Mouse (Mus musculus): Measurements from ENCODE around the gene Gm17662.

Gene Gm17662

DNA sequence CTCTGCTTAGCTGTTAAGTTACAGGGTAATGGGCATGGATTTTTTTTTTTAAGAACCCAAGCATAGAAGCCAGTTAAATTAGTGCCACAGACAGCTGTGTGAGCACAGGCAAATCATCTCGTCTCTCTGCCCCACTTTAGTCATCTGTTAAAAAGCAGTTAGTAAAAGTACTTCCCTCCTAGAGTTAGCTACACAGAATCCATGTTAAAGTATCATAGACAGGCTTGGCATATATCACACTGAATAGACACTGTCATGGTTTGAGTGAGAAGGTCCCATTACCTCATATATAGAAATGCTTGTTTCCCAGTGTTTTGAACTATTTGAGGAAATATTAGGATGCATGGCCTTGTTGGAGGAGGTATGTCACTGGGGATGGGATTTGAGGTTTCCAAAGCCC lies at the start of gene Gm17662:
Gm17662 (plus strand) TSS at position 301 of the 400 bp plus-strand sequence.
- no peak for DNase-seq (ENCODE audit: low read depth, low spot score)

DNA sequence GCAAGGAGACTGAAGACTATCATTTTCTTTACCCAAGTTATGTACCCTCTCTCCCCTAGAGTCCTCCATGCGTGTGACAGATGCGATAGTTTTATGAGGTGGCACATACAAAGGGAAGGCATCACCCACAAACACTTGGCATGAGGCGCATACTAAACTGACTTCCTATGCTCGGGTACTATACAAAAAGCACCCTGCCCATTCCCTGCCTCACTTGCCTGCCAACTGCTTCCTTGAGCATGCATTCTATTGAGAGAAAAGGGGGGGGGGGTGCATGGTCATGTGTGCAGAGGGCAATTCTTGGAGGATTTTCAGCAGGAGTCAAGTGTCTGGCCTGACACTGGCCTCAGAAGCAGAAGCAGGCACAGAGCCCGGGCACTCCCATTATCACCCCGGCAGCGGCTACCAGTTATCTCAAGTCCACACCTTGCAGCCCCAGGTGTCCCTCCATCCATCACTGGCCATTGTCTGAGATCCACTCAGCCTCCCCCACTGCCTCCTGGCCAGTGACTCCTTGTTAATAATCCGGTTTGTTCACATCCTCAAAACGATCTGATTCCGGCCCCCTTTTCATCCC lies 46.3 kb upstream of the Gm17662 start:
- DNase-seq (ENCODE audit: low read depth, low spot score): no peak

DNA sequence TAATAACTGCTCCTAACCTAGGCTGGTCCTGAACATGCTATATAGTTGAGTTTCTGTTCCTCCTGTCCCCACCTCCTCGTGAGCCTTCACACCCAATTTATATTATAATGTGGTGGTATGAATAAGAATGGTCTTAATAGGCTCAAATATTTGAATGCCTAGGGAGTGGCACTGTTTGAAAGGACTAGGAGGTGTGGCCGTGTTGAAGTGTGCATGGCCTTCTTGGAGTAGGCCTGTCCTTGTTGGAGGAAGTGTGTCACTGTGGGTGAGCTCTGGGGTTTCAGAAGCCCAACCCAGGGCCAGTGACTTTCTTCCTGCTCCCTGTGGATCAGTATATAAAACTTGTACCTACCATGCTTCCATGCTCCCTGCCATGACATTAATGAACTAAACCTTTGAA lies 43.5 kb upstream of the Gm17662 start:
- DNase-seq (ENCODE audit: low read depth, low spot score): peak; percentile 92

GRCm38 (mm10) chr4:104816519-104817232 lies 40.5 kb upstream of the Gm17662 start:
- DNase-seq (ENCODE audit: low read depth, low spot score): no peak

DNA sequence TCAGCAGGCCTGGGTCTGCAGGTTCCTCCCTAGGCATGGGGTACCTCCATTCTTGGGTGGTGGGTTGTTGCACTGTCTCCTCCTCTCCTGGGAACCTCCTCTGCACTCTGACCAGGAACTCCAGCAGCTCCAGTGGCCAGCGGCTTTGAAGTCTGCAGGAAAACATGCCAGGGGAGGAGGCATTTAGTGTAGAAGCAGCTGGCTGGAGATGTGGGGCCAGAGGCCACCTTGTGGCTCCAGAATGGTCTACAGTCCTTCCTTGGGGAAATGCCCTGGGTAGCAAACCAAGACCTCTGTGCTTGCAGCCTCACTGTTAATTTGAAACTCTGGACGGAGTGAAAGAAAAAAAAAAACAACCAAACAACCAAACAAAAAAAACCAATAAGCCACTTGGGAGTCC lies 39.6 kb upstream of the Gm17662 start:
- DNase-seq (ENCODE audit: low read depth, low spot score): no peak

- DNase-seq (ENCODE audit: low read depth, low spot score): no peak
Observed at GRCm38 (mm10) chr4:104818986-104819385, 38.1 kb upstream of the Gm17662 start.

DNA sequence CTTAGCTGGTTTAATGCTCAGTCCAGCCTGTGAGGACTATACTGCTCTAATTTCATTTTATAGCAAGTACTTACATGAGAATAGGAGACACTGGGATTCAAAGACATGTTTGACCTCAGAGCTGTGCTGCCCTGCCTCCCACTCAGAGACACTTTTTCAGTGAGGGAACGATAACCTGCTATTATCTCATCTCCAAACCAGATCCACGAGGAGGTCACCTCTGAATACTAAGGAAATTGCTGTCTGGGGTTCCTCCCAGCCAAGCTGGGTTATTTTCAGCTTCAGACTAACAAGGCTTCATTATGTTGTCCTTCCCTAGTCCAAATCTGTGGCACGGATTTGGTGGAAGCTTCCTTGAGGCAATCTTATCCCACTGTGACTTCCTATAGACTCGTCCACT lies 37.2 kb upstream of the Gm17662 start:
- no peak for DNase-seq (ENCODE audit: low read depth, low spot score)

DNA sequence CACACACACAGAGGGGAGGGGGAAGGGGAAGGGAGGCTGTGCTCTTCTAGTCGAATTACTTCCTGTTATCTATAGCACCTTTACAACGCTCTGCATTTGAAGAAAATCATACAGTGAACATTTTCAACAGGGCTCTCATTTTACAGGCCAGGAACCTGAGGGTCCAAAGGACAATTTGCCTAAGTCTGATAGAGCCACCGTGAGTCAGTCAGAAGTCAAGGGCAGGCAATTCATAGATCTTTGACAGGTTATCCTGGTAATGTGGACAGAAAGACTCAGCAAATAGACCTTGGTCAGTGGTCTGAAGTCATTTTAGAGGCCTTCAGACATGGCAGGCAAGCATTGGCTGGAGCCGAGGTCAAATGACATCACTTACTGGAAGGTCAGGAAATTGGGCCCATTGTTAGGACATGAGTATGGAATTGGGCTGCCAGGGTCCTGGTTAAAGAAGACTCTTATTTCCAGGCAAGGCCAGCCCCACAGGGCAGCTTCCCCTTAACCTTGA lies 33.5 kb upstream of the Gm17662 start:
- no peak for DNase-seq (ENCODE audit: low read depth, low spot score)

- DNase-seq (ENCODE audit: low read depth, low spot score): no peak
Observed at GRCm38 (mm10) chr4:104824381-104825077, 32.6 kb upstream of the Gm17662 start.

DNA sequence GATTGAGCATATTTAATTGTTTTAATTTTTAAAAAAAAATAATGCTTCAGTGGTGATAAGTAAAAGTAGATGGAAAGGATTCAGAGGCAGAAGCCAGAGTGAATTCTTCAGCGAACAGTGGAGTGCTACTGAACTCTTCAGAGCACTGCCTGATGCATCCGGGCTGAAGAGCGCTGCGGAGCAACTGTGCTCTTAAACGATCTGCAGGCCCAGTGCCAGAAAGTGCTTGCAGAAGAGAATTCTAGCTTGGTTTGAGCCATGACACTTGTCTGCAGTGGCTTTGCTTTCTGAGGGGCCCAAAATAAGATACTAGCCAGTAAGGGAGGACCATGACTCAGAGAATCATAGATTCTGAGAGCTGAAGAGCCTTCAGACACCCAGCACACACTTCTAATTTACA lies 28.2 kb upstream of the Gm17662 start:
- DNase-seq (ENCODE audit: low read depth, low spot score): no peak

DNA sequence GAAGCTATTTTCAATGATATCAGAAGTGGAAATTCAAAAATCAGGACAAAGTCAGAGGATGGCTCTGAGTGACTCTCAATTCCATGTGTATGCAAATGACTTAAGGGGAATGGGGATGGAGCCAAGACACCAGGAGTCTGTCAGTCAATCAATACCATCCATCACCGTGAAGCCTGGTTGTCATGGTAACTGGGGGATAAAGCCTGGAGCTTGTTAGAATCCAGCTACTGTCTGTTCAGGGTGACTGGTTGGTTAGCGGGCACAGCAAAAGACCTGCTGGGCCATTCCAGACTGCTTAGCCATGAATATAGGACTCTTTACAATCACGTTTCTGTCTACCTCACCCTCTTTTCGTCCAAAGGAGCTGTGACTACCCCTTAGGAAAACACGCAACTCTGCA lies 22.0 kb upstream of the Gm17662 start:
- DNase-seq (ENCODE audit: low read depth, low spot score): peak; percentile 54

DNA sequence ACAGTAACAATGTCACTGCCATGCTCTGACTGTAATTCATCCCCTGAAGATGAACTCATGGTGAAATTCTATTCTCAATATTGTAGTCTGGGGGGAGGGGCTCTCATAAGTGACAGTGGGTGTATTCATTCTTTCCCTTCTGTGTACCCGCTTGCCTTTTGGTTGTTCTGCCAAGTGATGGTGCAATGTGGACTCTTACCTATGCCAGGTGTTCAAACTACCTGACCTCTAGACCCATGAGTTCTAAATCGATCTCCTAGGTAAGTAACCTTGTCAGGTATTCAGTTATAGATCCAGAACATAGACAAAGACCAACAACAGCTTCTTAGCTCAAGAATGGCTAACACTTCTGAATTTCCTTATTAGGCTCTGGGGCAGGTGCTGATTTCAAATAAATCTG lies 18.8 kb upstream of the Gm17662 start:
- no peak for DNase-seq (ENCODE audit: low read depth, low spot score)

DNA sequence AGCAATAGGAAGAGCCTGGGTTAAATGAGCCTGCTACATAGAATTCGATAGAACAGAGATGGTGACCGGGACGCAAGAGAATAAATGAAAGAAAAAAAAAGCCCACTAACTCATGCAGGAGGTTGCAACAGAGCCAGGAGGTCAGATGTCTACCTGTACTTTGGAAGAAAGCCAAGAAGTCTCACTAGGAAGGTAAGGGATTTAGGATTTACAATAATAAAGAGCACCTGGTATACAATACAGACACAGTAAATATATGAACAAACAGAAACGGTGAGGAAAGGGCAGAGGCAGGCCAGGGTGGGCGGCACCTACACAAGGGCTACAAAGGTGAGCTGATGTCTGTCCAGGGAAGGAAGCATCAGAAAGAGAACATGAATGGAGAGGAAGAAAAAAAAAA lies 14.9 kb upstream of the Gm17662 start:
- no peak for DNase-seq (ENCODE audit: low read depth, low spot score)

- no peak for DNase-seq (ENCODE audit: low read depth, low spot score)
Observed at GRCm38 (mm10) chr4:104843546-104843945, 13.6 kb upstream of the Gm17662 start.

DNA sequence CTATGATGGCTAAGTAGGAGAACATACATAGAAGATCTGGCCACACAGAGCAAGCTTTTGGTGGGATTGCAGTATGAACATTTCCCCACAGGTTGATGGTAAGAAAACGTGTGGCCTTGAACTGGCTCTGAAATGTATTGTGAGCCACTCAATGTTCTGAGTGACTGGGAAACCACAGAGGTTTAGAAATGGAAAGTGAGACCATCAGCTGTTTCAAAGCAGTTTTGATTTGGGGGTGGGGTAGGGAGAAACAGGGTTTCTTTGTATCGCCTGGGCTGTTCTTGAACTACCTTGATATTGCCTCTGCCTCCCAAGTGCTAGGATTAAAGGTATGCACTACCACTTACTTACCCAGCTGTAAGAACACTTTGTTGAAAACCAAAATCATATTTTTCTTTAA lies 1.9 kb upstream of the Gm17662 start:
- DNase-seq (ENCODE audit: low read depth, low spot score): no peak

- no peak for DNase-seq (ENCODE audit: low read depth, low spot score)
Observed at GRCm38 (mm10) chr4:104857823-104858222, 694 bp downstream of the Gm17662 start.

- DNase-seq (ENCODE audit: low read depth, low spot score): peak; percentile 30
Observed at GRCm38 (mm10) chr4:104861241-104861640, 4.1 kb downstream of the Gm17662 start.

DNA sequence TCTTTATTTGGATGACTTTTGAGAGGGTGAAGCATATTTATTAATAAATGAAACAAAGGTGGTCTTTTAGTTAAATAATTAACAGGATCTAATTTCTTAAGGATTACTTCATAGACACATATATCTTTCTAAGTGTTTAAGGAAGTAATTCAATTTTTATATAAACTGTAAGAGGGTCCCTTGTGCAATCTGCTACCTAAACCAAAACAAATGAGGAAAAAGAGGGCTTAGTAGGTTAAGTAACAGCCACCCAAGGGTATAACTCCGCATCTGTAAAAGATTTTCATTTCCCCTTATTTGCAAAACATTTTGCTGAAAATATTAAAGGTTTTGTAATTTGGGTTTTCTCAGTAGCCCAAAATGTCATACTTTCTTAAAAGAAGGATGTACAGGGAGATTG lies 7.3 kb downstream of the Gm17662 start:
- no peak for DNase-seq (ENCODE audit: low read depth, low spot score)

GRCm38 (mm10) chr4:104869581-104869980 lies 12.5 kb downstream of the Gm17662 start:
- DNase-seq (ENCODE audit: low read depth, low spot score): no peak

DNA sequence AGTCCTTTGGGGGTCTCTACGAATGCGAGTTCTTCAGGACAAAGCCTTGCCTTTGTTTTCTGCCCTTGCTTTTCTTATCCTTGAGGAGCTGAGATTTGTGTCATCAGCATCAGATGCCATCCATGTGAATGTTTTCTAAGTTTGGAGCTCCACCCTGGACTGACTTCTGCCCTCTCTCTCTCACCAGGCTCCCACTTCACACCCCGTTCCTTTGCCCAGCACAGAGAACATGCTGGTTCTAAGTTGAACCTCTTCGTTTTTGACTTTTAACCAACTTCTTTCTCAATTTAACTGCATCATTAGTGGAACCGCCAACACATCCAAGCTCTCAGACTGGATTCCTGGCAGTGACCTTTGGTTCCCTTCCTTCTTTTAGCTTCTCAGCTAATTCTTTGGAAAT lies 13.1 kb downstream of the Gm17662 start:
- DNase-seq (ENCODE audit: low read depth, low spot score): no peak

GRCm38 (mm10) chr4:104875832-104876231 lies 18.7 kb downstream of the Gm17662 start:
- DNase-seq (ENCODE audit: low read depth, low spot score): no peak

GRCm38 (mm10) chr4:104876323-104876722 lies 19.2 kb downstream of the Gm17662 start, which contains the start of gene C8a:
TSS of gene C8a (minus strand) at chr4:104876398.
- DNase-seq (ENCODE audit: low read depth, low spot score): no peak

GRCm38 (mm10) chr4:104887486-104887885 lies 30.4 kb downstream of the Gm17662 start:
- DNase-seq (ENCODE audit: low read depth, low spot score): peak; percentile 7

Measured in R1 (cell line).